Comparison of ENCODE assay signal across 9 mouse cellular contexts in the genomic region with DNA sequence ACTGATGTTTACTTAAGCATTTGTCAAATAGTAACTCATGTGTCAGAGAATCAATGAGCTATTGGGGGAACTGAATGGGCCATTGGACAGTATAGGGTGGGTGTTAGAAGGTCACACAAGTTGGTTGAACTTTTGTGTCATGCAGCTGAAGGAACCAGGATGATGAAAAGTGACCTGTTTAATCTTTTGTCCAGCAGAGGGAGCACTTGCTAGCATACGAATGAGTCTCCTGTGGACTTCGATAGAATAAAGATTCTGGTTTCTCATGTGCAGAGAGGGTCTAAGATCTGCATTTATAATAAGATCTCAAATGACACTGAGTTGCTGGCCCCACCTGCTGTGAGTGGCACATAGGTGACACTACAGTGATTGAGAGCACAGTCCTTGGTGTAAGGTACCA. TPM values are rescaled to one million over a fixed set of nuclear protein-coding genes. Genes with fewer than 3 reads are reported as not detected.
DNase-seq lines count a peak whose midpoint lies in the region; ATAC-seq and TF ChIP-seq lines count a peak whose summit lies in the region.
"Had no signal": no experiment of that assay in that cellular context is flagged by ENCODE, and none has a peak within 500 bp of the region (broad histone marks: within the 10 kb centered on the region; RNA-seq: fewer than 3 reads in every experiment).

No protein-coding gene starts in this region.

- WGBS in heart, adult 2 months = 12% methylated on average over 2 of the region's 2 CpGs
- WGBS in heart, embryonic 10.5 days = 36% methylated on average over 2 of the region's 2 CpGs
- WGBS in thymus, adult 2 months = 14% methylated on average over 2 of the region's 2 CpGs

- H3K9ac ChIP-seq in heart, adult 2 months (ENCODE audit: low read depth, low read length) = no peak overlapping the region
- H3K9ac ChIP-seq: neural tube, embryonic 12.5 days had no signal

- peak; percentile 84 for TF ChIP-seq CTCF in heart, adult 2 months (IDR thresholded peaks at IDR 0.05)
- no peak for TF ChIP-seq CTCF in thymus, adult 2 months (IDR thresholded peaks at IDR 0.05; ENCODE audit: borderline replicate concordance, control insufficient read depth, extremely low read depth, insufficient read depth, low read length, poor library complexity)

- DNase-seq in heart, adult 2 months = no peak
- no peak for DNase-seq in heart, embryonic 10.5 days (ENCODE audit: low spot score)
- DNase-seq in thymus, adult 2 months = peak; percentile 16
- no peak for DNase-seq in thymus, adult 18-20 months
- DNase-seq in embryo, embryonic 11 days = peak; percentile 85
- peak; percentile 68 for DNase-seq in lung, postnatal 10 days
- no peak for DNase-seq in natural killer cell, adult 2 months (ENCODE audit: low spot score in 2 of 2)

- ATAC-seq in erythroid progenitor cell, adult 5-6 weeks (replicated peaks; ENCODE audit: low FRiP score, poor library complexity, severe bottlenecking) = no peak

- intact Hi-C loops in heart, adult 2 months (cut with DNase I) = no loop called here

- no peaks in the 10 kb centered on the region for H3K79me2 ChIP-seq in heart, adult 2 months (replicated peaks; ENCODE audit: control insufficient read depth, insufficient read depth, low read length)

- no peaks in the 10 kb centered on the region for H3K9me3 ChIP-seq in heart, embryonic 10.5 days
- H3K9me3 ChIP-seq: neural tube, embryonic 12.5 days had no signal

- no peaks in the 10 kb centered on the region for H3K27me3 ChIP-seq in heart, adult 2 months (ENCODE audit: control insufficient read depth, insufficient read depth, low read length)
- no peaks in the 10 kb centered on the region for H3K27me3 ChIP-seq in heart, embryonic 10.5 days (ENCODE audit: insufficient read depth, poor library complexity, severe bottlenecking)
- H3K27me3 ChIP-seq in thymus, adult 2 months (ENCODE audit: control insufficient read depth, insufficient read depth, low read length) = no peaks in the 10 kb centered on the region
- H3K27me3 ChIP-seq: neural tube, embryonic 12.5 days had no signal

- no peaks in the 10 kb centered on the region for H3K4me1 ChIP-seq in heart, adult 2 months (ENCODE audit: control insufficient read depth, insufficient read depth, low read length)
- peaks cover 10% of the 10 kb centered on the region for H3K4me1 ChIP-seq in heart, embryonic 10.5 days
- no peaks in the 10 kb centered on the region for H3K4me1 ChIP-seq in thymus, adult 2 months (replicated peaks; ENCODE audit: control insufficient read depth, insufficient read depth, low read length)

- no peak overlapping the region for H3K4me3 ChIP-seq in heart, adult 2 months
- no peak overlapping the region for H3K4me3 ChIP-seq in heart, embryonic 10.5 days
- H3K4me3 ChIP-seq in thymus, adult 2 months (ENCODE audit: control insufficient read depth, insufficient read depth, low read length) = no peak overlapping the region
- H3K4me3 ChIP-seq: neural tube, embryonic 12.5 days had no signal

- no peak overlapping the region for H3K27ac ChIP-seq in heart, adult 2 months
- no peak overlapping the region for H3K27ac ChIP-seq in heart, embryonic 10.5 days
- H3K27ac ChIP-seq in thymus, adult 2 months (ENCODE audit: control insufficient read depth, insufficient read depth, low read length) = no peak overlapping the region
- H3K27ac ChIP-seq: neural tube, embryonic 12.5 days had no signal

- TF ChIP-seq POLR2A in heart, adult 2 months (IDR thresholded peaks at IDR 0.05; ENCODE audit: insufficient read depth, low read depth, low read length) = no peak
- no peak for TF ChIP-seq POLR2A in thymus, adult 2 months (IDR thresholded peaks at IDR 0.05; ENCODE audit: control insufficient read depth, extremely low read depth, insufficient read depth, low read length, poor library complexity)

- no peaks in the 10 kb centered on the region; the same call in 1 of the 2 replicates for H3K36me3 ChIP-seq in heart, adult 2 months (ENCODE audit: control insufficient read depth, insufficient read depth, low read length)
- H3K36me3 ChIP-seq in heart, embryonic 10.5 days = peaks cover 26% of the 10 kb centered on the region
- H3K36me3 ChIP-seq in thymus, adult 2 months (ENCODE audit: control insufficient read depth, insufficient read depth, low read length) = no peaks in the 10 kb centered on the region
- H3K36me3 ChIP-seq: neural tube, embryonic 12.5 days had no signal

- TF ChIP-seq EP300 in heart, adult 2 months (IDR thresholded peaks at IDR 0.05; ENCODE audit: insufficient read depth, low read depth, low read length) = no peak

RNA-seq across cellular contexts. Expression of gene A730049H05Rik, which starts 39.9 kb away (rescaled TPM):
- total RNA-seq in heart, adult 2 months (2021) = under 1 TPM in 1 of 2 experiments, not detected in 1; 0.30 TPM
- polyA plus RNA-seq in heart, adult 2 months (2012; rRNA removed) = 0.06 TPM in 1 of 2 replicates, not detected in the other
- polyA plus RNA-seq in heart, embryonic 10.5 days (2016; fragmentation: Nextera tagmentation; extraction: Ambion mirVana) = 0.99 and 1.7 TPM in 2 replicates
- 0.07 TPM in 1 of 2 replicates, not detected in the other for polyA plus RNA-seq in thymus, adult 2 months (2012; rRNA removed)
- total RNA-seq in erythroid progenitor cell, adult 5-6 weeks (2015; ENCODE audit: low replicate concordance) = not detected in 2 replicates
- not detected in 2 replicates for total RNA-seq in erythroid progenitor cell, adult 5-6 weeks (2017; ENCODE audit: low replicate concordance)
- polyA plus RNA-seq: neural tube, embryonic 12.5 days had no signal

Comparison
In these comparisons a context has a peak if more than half of its experiments do, and no peak if none do; other contexts are left out.
1. DNase-seq: peak in thymus, adult 2 months (single experiment), embryo, embryonic 11 days (single experiment) and lung, postnatal 10 days (single experiment); none in heart, adult 2 months (0 of 2), heart, embryonic 10.5 days (single experiment), thymus, adult 18-20 months (0 of 2) and natural killer cell, adult 2 months (0 of 2).